Mouse (Mus musculus): ENCODE measurements around the gene Slc26a10. TPM values are rescaled to one million over a fixed set of nuclear protein-coding genes. Genes with fewer than 3 reads are reported as not detected.
"Not testable (repeated sequence)": the region's sequence is repeated elsewhere in the genome, so short reads cannot be mapped to it uniquely, and the experiment has no call there.

Gene Slc26a10
- polyA plus RNA-seq, 1 experiment from 2014 or later = 2.2 TPM

DNA sequence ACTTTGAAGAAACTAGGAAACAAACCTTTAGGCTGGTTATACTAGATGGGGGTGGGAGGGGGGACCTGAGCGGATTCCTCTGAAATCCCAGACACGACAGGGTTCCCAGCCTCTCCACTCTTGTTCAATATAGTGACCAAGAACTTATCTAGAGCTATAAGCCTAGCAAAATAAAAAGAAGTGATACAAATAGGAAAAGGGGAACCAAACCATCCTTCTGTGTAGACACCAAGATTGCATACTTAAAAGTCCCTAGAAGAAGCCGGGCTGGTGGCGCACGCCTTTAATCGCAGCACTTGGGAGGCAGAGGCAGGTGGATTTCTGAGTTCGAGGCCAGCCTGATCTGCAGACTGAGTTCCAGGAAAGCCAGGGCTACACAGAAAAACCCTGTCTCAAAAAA is 27.1 kb downstream of the Slc26a10 start:
- no peaks in the 10 kb centered on the region for H3K9me3 ChIP-seq (replicated peaks)
- WGBS = 93% methylated on average over 7 of the region's 7 CpGs
- H3K9ac ChIP-seq = no peak overlapping the region
- H3K27ac ChIP-seq = no peak overlapping the region
- H3K36me3 ChIP-seq = no peaks in the 10 kb centered on the region
- peaks cover 2% of the 10 kb centered on the region; the same call in 1 of the 2 replicates for H3K27me3 ChIP-seq
- no peak for ATAC-seq (ENCODE audit: low FRiP score)
- H3K4me3 ChIP-seq = no peak overlapping the region
- no peak overlapping the region for H3K4me2 ChIP-seq (replicated peaks)
- no peaks in the 10 kb centered on the region for H3K4me1 ChIP-seq

- not testable (repeated sequence) for H3K4me1 ChIP-seq; H3K4me2 ChIP-seq (replicated peaks); H3K9ac ChIP-seq; H3K4me3 ChIP-seq; H3K27me3 ChIP-seq; H3K9me3 ChIP-seq (replicated peaks); H3K27ac ChIP-seq; ATAC-seq (ENCODE audit: low FRiP score); H3K36me3 ChIP-seq
- 85% methylated on average over 10 of the region's 10 CpGs for WGBS
Observed at GRCm38 (mm10) chr10:127152556-127152955, 27.9 kb downstream of the Slc26a10 start.

DNA sequence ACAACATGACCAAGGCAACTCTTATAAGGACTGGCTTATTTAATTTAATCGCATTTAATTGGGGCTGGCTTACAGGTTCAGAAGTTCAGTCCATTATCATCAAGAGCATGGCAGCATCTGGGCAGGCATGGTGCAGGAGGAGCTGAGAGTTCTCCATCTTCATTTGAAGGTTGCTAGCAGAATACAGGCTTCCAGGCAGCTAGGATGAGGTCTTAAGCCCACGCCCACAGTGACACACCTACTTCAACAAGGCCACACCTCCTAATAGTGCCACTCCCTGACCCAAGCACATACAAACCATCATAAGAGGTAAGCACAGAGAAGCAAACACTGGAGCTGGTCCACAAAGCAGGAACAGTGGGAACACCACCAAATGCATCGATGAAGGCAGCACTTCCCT is 29.2 kb downstream of the Slc26a10 start:
- ATAC-seq (ENCODE audit: low FRiP score); H3K4me1 ChIP-seq; H3K36me3 ChIP-seq; H3K27me3 ChIP-seq; H3K9me3 ChIP-seq (replicated peaks); H3K27ac ChIP-seq; H3K4me2 ChIP-seq (replicated peaks); H3K4me3 ChIP-seq; H3K9ac ChIP-seq: not testable (repeated sequence)
- 89% methylated on average over 3 of the region's 3 CpGs for WGBS

GRCm38 (mm10) chr10:127150471-127150872 is 30.0 kb downstream of the Slc26a10 start:
- Histone ChIP-seq H3K27me3 (peaks cover 2% of the 10 kb centered on the region; the same call in 1 of the 2 replicates), H3K36me3 (no peaks in the 10 kb centered on the region), H3K4me1 (no peaks in the 10 kb centered on the region), H3K9ac (no peak overlapping the region), H3K4me3 (no peak overlapping the region), H3K27ac (no peak overlapping the region), H3K4me2 (replicated peaks) (no peak overlapping the region), H3K9me3 (replicated peaks) (no peaks in the 10 kb centered on the region)
- 81% methylated on average over 4 of the region's 4 CpGs for WGBS
- no peak for ATAC-seq (ENCODE audit: low FRiP score)

DNA sequence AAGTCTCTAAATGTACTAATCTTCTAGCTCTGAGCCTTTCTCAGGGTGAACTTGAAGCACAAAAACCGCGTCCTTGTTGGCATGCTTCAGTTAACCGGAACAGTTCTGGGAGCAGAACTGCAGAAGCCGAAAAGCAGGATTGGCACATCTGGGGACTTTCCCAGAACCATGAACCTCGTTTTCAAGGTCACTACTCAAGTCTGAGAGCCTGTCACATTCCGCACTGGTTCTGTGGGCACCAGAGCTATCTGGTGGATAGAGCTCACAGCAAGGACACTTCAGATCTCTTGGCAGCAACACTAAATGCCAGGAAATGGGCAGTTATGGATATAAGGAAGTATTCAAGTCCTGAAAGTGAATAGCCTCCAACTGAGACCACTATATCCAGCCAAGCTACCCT is 33.3 kb downstream of the Slc26a10 start:
- 77% methylated on average over 6 of the region's 6 CpGs for WGBS
- Histone ChIP-seq H3K27me3 (no peaks in the 10 kb centered on the region), H3K36me3 (no peaks in the 10 kb centered on the region), H3K9me3 (replicated peaks) (peaks cover 3% of the 10 kb centered on the region; the same call in 1 of the 2 replicates), H3K4me1 (no peaks in the 10 kb centered on the region), H3K4me3 (no peak overlapping the region), H3K9ac (no peak overlapping the region), H3K27ac (no peak overlapping the region), H3K4me2 (replicated peaks) (no peak overlapping the region)
- no peak for ATAC-seq (ENCODE audit: low FRiP score)

DNA sequence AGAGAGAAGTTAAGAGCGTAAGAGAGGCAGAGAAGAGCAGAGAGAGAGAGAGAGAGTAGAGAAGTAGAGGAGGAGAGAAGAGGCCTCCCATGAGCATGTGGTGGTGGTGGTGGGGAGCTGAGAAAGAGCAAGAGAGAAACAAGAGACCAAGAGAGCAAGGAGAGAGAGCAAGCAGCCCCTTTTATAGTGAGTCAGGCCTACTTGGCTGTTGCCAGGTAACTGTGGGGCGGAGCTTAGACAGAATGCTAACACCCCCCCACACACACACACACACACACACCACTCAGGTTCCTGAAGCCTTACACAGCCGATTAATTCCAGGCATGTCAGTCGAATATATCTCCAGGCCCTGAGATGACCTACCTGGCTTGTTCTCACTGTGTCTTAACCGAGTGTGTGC is 35.1 kb downstream of the Slc26a10 start:
- Histone ChIP-seq H3K27me3 (no peaks in the 10 kb centered on the region), H3K4me1 (no peaks in the 10 kb centered on the region), H3K4me2 (replicated peaks) (no peak overlapping the region), H3K4me3 (no peak overlapping the region), H3K9me3 (replicated peaks) (peaks cover 3% of the 10 kb centered on the region; the same call in 1 of the 2 replicates), H3K27ac (no peak overlapping the region), H3K9ac (no peak overlapping the region), H3K36me3 (no peaks in the 10 kb centered on the region)
- no peak for ATAC-seq (ENCODE audit: low FRiP score)
- 89% methylated on average over 5 of the region's 5 CpGs for WGBS

DNA sequence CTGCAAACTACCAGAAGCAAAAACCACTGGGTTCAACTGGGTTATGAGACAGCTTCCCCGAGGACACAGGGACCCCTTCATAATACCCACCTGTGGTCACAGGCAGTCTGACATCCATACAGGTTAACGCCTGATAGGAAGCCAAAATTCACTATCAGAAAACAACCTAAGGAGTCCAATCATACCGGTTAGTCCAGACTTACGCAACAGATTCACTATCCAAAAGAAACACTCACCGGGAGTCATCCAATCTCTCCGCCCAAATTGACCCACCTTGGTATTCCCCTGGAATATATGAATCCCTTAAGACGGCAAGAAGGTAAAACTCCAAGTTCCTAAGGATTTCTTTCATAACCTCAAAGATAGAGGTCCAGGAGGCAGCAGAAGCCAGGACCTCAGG is 35.9 kb downstream of the Slc26a10 start:
- Histone ChIP-seq H3K4me1 (no peaks in the 10 kb centered on the region), H3K36me3 (no peaks in the 10 kb centered on the region), H3K9ac (no peak overlapping the region), H3K27me3 (no peaks in the 10 kb centered on the region), H3K4me2 (replicated peaks) (no peak overlapping the region), H3K27ac (no peak overlapping the region), H3K9me3 (replicated peaks) (peaks cover 3% of the 10 kb centered on the region; the same call in 1 of the 2 replicates), H3K4me3 (no peak overlapping the region)
- 91% methylated on average over 7 of the region's 7 CpGs for WGBS
- ATAC-seq (ENCODE audit: low FRiP score) = no peak

DNA sequence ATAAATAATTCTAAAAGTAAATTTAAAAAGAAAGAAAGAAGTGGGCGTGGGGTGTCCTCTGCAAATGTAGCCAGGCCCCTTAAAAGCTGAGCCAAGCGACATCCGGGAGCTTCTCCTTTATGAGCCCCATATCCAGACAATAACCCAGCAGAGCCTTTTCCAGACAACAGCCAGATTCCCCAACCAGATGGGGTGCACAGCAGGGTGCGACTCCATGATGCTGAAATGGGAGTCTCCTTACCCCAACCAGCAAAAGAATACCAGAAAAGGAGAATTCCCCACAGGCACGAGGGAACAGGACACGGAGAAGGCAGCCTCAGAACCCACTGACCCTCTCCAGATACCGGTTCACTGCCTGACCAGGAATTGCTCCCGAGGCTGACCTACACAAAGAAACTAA is 37.2 kb downstream of the Slc26a10 start:
- no peak overlapping the region for H3K4me2 ChIP-seq (replicated peaks)
- no peak for ATAC-seq (ENCODE audit: low FRiP score)
- WGBS = 86% methylated on average over 8 of the region's 8 CpGs
- H3K27me3 ChIP-seq = no peaks in the 10 kb centered on the region
- no peak overlapping the region for H3K27ac ChIP-seq
- no peaks in the 10 kb centered on the region for H3K36me3 ChIP-seq
- peaks cover 3% of the 10 kb centered on the region; the same call in 1 of the 2 replicates for H3K9me3 ChIP-seq (replicated peaks)
- H3K9ac ChIP-seq = no peak overlapping the region
- no peak overlapping the region for H3K4me3 ChIP-seq
- no peaks in the 10 kb centered on the region for H3K4me1 ChIP-seq

DNA sequence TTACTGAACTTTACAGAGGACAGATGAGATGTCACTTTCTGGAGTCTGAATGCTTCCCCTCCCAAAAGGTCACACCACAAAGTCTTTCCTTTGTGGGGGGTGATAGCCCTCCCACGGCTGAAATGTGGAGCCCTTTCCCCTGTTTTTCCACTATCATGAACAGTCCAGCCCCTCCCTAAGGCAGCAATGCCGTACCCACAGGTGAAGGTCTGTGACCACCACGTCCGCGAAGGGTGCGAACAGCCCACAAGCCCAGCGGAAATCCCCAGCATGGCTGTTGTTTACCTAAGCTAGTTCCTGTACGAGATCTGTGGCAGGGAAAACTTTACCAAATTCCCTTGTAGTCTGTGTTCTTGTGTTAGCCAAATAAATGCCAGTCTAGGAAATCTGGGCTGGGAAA is 38.9 kb downstream of the Slc26a10 start:
- no peak overlapping the region for H3K4me2 ChIP-seq (replicated peaks)
- no peak for ATAC-seq (ENCODE audit: low FRiP score)
- H3K9ac ChIP-seq = no peak overlapping the region
- H3K4me3 ChIP-seq = no peak overlapping the region
- peaks cover 3% of the 10 kb centered on the region; the same call in 1 of the 2 replicates for H3K9me3 ChIP-seq (replicated peaks)
- H3K4me1 ChIP-seq = no peaks in the 10 kb centered on the region
- WGBS = 78% methylated on average over 8 of the region's 8 CpGs
- H3K27ac ChIP-seq = no peak overlapping the region
- H3K36me3 ChIP-seq = no peaks in the 10 kb centered on the region
- H3K27me3 ChIP-seq = no peaks in the 10 kb centered on the region

DNA sequence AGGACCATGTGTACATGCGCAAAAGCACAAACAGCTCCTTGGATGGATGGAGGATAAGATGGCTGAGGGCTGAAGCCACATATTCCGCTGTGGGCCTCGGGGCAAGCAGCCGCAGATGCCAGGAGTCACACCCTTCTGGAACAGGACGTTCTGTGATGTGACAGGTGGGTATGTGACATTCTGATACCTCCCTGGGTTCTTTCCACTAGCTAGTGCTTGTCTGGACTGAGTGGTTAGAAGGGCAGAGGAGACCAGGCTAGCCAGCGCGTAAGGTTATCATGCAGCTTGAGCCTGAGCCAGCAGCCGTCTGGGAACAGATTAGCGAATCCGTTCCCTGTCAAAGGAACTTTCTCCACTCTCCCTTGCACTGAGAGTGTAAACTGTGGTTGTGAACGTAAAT is 39.5 kb downstream of the Slc26a10 start:
- Histone ChIP-seq H3K36me3 (no peaks in the 10 kb centered on the region), H3K9ac (no peak overlapping the region), H3K4me1 (no peaks in the 10 kb centered on the region), H3K27ac (no peak overlapping the region), H3K27me3 (no peaks in the 10 kb centered on the region), H3K4me2 (replicated peaks) (no peak overlapping the region), H3K4me3 (no peak overlapping the region), H3K9me3 (replicated peaks) (peaks cover 3% of the 10 kb centered on the region; the same call in 1 of the 2 replicates)
- no peak for ATAC-seq (ENCODE audit: low FRiP score)
- 86% methylated on average over 11 of the region's 11 CpGs for WGBS

DNA sequence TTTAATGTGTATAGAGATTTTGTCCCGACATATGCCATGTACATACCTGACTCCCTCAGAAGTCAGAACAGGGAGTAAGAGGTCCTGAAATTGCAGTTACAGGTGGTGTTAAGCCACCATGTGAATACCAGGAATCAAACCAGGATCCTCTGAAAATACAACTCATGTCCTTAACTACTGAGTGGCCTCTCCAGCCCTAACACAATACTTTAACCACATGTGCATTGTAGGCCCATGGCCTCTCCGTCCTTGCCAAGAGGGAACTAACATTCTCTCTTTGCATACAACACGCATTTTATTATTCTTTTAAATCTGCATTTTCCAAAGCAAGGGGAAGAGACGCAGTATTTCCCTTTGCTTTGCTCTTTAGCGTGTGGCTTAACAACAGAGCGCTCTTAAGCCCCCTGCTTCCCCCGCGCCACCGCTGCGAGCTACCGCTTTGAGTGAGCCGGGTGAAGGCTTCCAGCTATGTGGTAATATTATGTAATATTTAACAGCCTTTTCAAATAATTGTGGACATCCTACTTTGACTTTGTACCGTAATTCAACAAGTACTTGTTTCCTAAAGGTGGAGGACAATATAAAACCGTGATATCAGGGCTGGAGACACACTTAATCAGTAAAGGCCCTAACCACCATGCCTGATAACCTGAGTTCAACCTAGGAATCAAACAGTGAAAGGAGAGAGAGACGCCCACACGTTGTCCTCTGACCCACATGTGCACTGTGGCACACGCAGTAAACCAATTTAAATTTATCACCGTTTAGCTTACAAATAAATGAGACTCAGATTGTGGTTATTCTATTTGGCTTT is 41.9 kb downstream of the Slc26a10 start:
- no peak overlapping the region for H3K4me2 ChIP-seq (replicated peaks)
- no peaks in the 10 kb centered on the region for H3K27me3 ChIP-seq
- no peak for ATAC-seq (ENCODE audit: low FRiP score)
- 90% methylated on average over 18 of the region's 18 CpGs for WGBS
- no peak overlapping the region for H3K9ac ChIP-seq
- H3K9me3 ChIP-seq (replicated peaks) = peaks cover 3% of the 10 kb centered on the region; the same call in 1 of the 2 replicates
- no peaks in the 10 kb centered on the region for H3K4me1 ChIP-seq
- no peak overlapping the region for H3K27ac ChIP-seq
- no peak overlapping the region for H3K4me3 ChIP-seq
- H3K36me3 ChIP-seq = no peaks in the 10 kb centered on the region

DNA sequence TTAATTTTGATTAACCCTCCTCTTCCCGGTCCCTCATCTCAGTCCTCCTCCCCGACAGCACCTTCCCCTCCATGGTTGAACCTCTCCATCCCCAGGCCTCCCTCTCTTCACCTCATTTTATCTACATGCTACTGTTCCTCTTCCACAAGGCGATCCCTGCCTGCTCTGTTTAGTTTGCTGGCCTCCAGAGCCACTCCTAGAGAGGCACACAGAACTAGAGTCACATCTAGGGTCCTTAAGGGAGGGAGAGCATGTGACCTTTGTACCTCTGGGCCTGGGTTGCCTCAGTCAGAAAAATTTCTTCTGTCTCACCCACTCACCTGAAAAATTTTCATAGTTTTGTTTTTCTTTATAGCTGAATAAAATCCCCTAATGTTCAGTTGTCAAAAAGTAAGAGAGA is 42.5 kb downstream of the Slc26a10 start:
- no peak overlapping the region for H3K4me2 ChIP-seq (replicated peaks)
- 89% methylated on average over 3 of the region's 3 CpGs for WGBS
- H3K4me3 ChIP-seq = no peak overlapping the region
- ATAC-seq (ENCODE audit: low FRiP score) = no peak
- H3K27ac ChIP-seq = no peak overlapping the region
- H3K4me1 ChIP-seq = no peaks in the 10 kb centered on the region
- H3K27me3 ChIP-seq = no peaks in the 10 kb centered on the region
- no peaks in the 10 kb centered on the region for H3K36me3 ChIP-seq
- H3K9ac ChIP-seq = no peak overlapping the region
- peaks cover 3% of the 10 kb centered on the region; the same call in 1 of the 2 replicates for H3K9me3 ChIP-seq (replicated peaks)

DNA sequence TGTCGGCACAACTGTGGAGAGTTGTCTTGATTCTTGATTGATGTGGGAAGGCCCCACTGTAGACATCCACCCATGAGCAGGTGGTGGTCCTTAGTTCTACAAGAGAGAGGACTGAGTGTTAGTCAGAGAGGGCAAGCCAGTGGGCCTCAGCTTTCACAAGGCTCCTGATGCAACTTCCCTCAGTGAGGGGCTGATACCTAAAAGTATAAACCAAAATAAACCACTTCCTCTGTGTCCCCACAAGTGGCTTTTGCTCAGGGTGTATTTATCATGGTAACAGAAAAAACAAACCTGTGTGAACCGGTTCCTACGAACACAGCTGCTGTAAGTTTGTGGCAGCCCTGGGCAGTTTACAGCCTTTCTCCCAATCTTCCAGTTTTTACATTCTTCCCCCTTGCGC is 43.9 kb downstream of the Slc26a10 start:
- Histone ChIP-seq H3K27ac (no peak overlapping the region), H3K27me3 (no peaks in the 10 kb centered on the region), H3K4me1 (no peaks in the 10 kb centered on the region), H3K4me2 (replicated peaks) (no peak overlapping the region), H3K9ac (no peak overlapping the region), H3K9me3 (replicated peaks) (no peaks in the 10 kb centered on the region), H3K4me3 (no peak overlapping the region), H3K36me3 (no peaks in the 10 kb centered on the region)
- no peak for ATAC-seq (ENCODE audit: low FRiP score)
- 90% methylated on average over 4 of the region's 4 CpGs for WGBS
